Mouse (Mus musculus): ENCODE measurements around the gene Ttc24.
A peak's percentile ranks its signal among the peaks of the same experiment; 100 is the strongest.

Ttc24 gene

GRCm38 (mm10) chr3:88081345-88082223 is 3.5 kb upstream of the Ttc24 start, which contains the start of gene Iqgap3:
TSS of gene Iqgap3 (plus strand) at chr3:88081971.
- peak; percentile 92 for DNase-seq (ENCODE audit: low read depth, low spot score)

GRCm38 (mm10) chr3:88077441-88077840 is 663 bp downstream of the Ttc24 start:
- DNase-seq (ENCODE audit: low read depth, low spot score), result peak; percentile 28

GRCm38 (mm10) chr3:88074766-88075165 is 3.3 kb downstream of the Ttc24 start:
- no peak for DNase-seq (ENCODE audit: low read depth, low spot score)

GRCm38 (mm10) chr3:88074351-88074750 is 3.8 kb downstream of the Ttc24 start:
- DNase-seq (ENCODE audit: low read depth, low spot score), result no peak

- DNase-seq (ENCODE audit: low read depth, low spot score), result no peak
Measured at GRCm38 (mm10) chr3:88073631-88074030, 4.5 kb downstream of the Ttc24 start.

- DNase-seq (ENCODE audit: low read depth, low spot score), result peak; percentile 83
Measured at GRCm38 (mm10) chr3:88071783-88072182, 6.3 kb downstream of the Ttc24 start.

GRCm38 (mm10) chr3:88068386-88068785 is 9.7 kb downstream of the Ttc24 start:
- no peak for DNase-seq (ENCODE audit: low read depth, low spot score)

- peak; percentile 96 for DNase-seq (ENCODE audit: low read depth, low spot score)
Measured at GRCm38 (mm10) chr3:88057902-88058696, 20.0 kb downstream of the Ttc24 start, which contains the start of gene Naxe. TSS of gene Naxe (minus strand) at chr3:88058495.

GRCm38 (mm10) chr3:88057030-88057429 is 21.1 kb downstream of the Ttc24 start:
- DNase-seq (ENCODE audit: low read depth, low spot score), result no peak

GRCm38 (mm10) chr3:88049532-88049931 is 28.6 kb downstream of the Ttc24 start:
- no peak for DNase-seq (ENCODE audit: low read depth, low spot score)

GRCm38 (mm10) chr3:88042661-88043421 is 35.3 kb downstream of the Ttc24 start, which contains the start of gene Gpatch4:
TSS of gene Gpatch4 (plus strand) at chr3:88043108.
- DNase-seq (ENCODE audit: low read depth, low spot score), result peak; percentile 98

GRCm38 (mm10) chr3:88035561-88036293 is 42.4 kb downstream of the Ttc24 start:
- no peak for DNase-seq (ENCODE audit: low read depth, low spot score)

GRCm38 (mm10) chr3:88033506-88033905 is 44.6 kb downstream of the Ttc24 start:
- DNase-seq (ENCODE audit: low read depth, low spot score), result no peak

- DNase-seq (ENCODE audit: low read depth, low spot score), result peak; percentile 75
Measured at GRCm38 (mm10) chr3:88030608-88031395, 47.3 kb downstream of the Ttc24 start.

GRCm38 (mm10) chr3:88027434-88028186 is 50.5 kb downstream of the Ttc24 start, which contains the start of gene Hapln2:
TSS of gene Hapln2 (minus strand) at chr3:88027583.
- DNase-seq (ENCODE audit: low read depth, low spot score), result peak; percentile 70

GRCm38 (mm10) chr3:88026823-88027222 is 51.3 kb downstream of the Ttc24 start:
- no peak for DNase-seq (ENCODE audit: low read depth, low spot score)

GRCm38 (mm10) chr3:88023192-88024074 is 54.7 kb downstream of the Ttc24 start:
- no peak for DNase-seq (ENCODE audit: low read depth, low spot score)
